Mouse (Mus musculus): Measurements from ENCODE around the gene 1700067K01Rik.
A peak's percentile ranks its signal among the peaks of the same experiment; 100 is the strongest.

Gene 1700067K01Rik

DNA sequence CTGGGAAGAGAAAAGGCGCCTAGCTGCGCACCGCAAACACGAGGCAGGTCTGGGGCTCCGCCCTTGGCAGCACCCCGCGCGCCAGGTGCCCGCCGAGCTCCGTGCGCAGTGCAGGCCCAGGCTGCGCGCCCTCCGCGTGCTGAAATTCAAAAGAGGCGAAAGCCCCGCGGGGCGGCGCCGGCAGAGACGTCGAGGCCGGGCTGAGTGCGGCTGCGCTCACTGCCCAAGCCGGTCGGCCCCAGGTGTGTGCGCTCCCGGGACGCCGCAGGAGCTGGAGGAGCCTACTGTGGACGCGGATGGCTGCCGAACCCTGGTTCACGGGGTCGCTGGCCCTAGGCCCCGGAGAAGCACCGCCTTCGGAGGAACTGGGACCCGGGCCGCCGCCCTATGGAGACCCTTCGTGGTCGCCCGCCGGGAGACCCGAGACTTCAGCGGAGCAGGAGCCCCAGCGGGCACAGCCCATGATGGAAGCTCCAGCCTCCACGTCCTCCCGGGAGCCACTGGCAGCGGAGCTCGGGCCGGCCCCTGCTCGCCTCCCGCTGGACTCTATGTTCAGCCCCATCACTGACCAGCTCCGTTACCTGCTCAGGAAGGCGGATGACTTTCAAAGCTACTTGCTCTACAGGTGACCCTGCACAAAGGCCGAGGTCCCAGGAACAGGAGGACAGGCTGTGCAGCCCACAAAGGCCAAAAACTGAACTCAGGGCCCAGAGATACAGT is at the start of gene 1700067K01Rik:
1700067K01Rik (plus strand) TSS at position 222 of the 720 bp plus-strand sequence.
- peak in 1 of 2 experiments; percentile 50 for DNase-seq

DNA sequence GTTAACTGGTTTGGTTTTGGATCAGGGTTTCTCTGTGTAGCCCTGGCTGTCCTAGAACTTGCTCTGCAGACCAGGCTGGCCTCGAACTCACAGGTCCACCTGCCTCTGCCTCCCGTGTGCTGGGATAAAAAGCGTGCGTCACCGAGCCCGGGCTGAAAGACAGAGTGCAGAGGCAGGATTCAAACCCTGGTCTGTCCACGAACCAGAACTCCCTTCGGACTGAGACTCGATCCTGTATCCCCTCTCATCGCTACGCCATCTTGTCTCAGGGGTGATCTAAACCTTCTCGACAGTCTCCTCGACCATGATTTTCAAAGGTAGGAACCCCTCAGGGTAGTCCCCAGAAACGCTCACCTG is 46.6 kb upstream of the 1700067K01Rik start:
- peak in 1 of 2 experiments; percentile 42 for DNase-seq

DNA sequence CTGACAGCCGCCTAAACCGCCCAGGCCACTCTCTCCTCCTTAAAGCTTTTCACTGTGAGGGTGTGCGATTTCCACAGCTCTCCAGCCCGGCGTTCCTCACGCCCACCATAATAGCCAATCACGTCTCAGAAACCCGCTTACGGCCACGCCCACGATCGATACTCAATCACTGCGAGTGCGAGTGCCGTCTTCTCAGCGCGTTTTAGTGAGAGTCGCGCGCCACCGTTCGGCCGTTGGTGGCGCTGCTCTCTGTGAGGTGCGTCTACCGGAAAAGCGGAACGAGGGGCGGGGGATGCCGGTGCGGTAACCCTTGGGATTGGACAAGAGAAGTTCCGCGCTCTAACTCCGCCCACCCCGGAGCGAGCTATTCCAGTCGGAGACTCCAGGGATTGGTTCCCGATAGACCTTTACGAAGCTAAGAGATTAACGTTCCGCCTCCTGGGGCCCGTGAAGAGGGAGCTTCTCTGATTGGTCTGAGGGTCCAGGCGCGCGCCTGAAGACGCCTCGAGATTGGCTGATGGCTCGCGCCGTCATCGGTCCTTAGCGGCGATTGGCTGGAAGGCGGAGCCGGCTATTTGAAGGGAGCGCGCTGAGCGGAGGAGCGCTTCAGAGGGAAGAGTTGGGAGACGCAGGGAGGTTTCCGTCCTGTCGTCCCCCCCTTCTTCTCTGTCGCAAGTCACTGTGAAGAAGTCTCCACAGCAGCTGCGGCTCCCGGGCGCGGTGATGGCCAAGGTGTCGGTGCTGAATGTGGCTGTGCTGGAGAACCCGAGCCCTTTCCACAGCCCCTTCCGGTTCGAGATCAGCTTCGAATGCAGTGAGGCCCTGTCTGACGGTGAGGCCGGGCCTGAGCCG is 46.0 kb upstream of the 1700067K01Rik start, which contains the start of the genes Gm10644 and Asf1b:
Gm10644 (minus strand) TSS at position 100 of the 852 bp plus-strand sequence.
Asf1b (plus strand) TSS at position 402 of the 852 bp plus-strand sequence.
- DNase-seq = peak; percentile 100

DNA sequence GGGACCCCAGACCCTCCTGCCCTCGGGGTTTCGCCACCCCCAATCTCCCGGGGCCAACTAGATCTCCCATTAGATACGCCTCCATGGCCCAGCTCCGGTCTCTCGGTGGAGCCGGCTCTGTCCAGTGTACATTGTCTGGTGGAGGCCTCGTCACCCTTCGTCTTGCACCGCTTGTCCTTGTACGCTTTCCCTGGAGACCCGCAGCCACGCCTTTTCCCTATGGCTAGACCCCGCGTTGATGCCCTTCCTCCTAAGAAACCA is 45.4 kb upstream of the 1700067K01Rik start:
- no peak for DNase-seq

DNA sequence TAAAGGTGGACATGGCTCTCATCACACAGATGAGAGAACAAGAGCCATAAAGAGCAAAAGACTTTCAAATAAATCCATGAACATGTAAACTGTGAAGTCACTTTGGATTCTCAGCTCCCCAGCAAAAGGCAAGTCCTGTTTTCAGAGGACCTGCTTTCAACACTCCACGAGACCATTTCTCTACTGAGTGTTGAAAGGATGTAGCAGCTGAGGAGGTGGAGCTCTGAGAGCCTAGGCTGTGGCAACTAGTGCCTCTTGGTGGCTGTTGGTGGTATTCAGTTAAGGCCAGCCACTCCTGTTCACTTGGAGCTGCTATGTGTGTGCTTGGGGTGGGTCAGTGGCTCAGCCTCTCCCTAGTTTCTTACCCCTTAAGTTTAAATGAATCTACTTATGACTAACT is 44.5 kb upstream of the 1700067K01Rik start:
- DNase-seq = no peak

DNA sequence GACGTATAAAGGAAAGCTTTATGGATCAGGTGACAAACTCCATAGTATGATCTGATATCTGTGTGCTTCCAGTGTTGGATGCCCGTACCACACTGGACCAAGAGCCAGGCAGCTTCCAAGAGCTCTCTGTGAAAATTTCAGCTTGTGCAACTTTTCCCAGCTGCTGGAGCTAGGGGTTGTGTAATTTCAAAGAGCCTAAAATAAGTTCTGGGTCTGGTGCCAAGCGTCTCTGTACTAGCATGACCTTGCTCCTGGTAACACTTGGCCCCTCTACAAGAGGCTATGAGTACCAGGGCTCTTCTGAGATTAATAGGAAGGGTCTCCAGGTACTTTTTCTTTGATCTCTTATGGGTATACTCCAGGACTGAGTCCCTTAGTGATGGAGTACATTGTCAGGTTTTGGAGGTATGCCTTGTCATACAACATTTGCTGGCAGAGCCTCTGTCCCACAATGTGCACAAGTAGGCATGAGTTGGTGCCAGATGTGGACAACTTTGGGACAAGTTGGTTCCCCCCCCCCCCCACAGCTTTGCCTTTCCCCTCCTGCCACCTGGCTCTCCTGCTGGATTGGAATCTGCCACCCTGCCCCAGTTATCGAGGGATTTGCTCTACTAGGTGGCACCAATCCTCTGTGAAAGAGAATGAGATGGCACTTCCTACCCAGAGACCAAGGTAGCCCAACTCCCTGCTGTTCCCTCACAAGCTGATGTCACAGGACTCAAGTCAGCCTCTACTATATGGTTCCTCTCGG is 37.1 kb upstream of the 1700067K01Rik start:
- DNase-seq = peak; percentile 12 to 38

DNA sequence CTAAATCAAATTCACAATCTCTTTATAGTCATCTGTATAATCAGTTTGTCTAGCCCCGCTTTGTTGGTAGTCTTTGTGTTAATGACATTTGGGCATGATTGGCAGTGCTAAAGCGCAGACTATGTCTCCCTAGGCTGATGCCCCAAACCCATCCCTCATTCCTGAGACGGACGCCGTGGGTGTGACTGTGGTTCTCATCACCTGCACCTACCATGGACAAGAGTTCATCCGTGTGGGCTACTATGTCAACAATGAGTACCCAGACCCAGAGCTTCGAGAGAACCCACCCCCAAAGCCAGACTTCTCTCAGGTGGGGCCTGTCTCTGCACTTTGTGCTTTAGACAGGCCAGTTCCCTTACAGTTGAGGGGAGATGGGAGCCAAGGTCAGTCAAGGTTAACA is 33.6 kb upstream of the 1700067K01Rik start:
- no peak for DNase-seq

DNA sequence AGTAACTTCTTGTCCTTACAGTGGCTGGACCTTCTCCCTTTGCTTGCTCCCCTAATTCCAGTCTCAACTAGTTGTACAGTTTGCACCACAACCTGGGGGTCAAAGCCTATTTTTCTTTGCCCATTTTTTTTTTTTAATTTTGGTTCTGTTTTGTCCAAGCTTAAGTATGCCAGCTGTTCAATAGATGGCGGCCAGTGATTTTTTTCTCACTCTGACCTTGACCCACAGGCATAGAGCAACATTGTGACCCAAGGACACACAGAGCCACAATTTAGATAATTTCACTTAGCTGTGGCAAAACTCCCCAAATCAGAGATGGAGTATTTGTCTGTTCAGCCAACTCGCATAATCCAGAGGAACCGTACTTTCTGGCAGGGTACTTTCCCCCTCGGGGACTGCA is 30.2 kb upstream of the 1700067K01Rik start:
- no peak for DNase-seq

DNA sequence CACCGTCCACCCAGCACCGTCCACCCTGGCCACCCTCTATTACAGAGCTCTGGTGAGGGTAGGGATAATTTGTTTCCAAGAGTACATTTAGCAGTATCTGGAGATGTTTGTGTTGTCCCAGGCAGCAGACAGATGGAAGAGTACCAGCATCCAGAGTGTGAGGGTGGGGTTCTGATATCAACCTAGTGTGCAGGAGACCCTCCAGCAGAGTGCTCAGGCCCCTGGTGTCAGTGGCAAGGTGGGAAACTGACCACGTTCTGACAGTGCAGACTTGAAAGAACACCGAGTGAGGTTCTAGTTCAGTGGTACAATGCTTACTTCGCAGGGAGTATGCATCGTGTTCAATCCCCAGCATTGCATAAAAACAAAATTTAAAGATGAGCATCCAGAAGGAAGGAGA is 29.6 kb upstream of the 1700067K01Rik start:
- peak in 1 of 2 experiments; percentile 32 for DNase-seq

DNA sequence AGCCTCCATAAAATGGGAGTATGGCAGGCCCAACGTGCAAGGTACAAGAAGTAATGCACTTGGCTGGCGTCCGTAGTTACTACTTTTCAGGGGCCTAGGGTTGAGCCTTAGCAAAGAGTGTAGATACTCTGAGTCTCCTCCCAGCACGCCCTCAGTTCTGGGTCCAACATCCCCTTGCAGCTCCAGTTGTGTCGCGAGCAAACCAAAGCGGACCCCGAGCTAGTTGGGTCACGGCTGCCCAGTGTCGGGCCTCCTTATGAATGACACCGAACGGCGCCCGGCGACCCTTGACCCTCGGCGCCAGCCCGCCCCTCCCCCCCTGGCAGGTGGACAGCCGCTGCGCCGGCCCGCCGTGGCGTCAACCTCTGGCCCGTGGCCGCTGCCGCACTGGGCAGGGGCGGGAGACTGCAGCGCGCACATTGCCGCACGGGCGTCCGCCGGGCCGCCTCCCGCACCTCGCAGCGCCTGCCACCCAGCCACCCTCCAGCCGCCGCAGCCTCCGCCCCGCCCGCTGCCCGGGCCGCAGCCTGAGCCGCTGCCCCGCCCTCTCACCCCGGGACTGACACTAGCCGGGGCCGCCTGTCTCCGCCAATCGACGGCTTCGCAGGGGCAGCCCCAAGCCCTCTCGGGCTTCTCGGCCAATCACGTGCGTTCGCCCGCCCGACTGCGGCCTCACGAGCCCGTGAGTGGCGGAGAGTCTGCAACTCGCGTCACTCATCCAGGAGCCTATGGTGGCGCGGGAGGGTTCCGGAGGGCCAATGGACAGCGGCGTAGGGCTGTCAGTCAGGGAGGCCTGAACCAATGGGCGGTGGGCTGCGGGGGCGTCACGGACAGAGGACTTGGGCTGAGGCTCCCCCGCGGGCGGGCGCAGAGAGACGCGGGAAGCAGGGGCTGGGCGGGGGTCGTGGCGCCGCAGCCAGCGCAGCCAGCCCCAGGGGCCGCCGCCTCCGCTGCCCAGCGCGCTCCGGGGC is 28.9 kb upstream of the 1700067K01Rik start, which contains the start of gene Prkaca:
Prkaca (plus strand) TSS at position 844 of the 971 bp plus-strand sequence.
- peak; percentile 97 to 100 for DNase-seq

DNA sequence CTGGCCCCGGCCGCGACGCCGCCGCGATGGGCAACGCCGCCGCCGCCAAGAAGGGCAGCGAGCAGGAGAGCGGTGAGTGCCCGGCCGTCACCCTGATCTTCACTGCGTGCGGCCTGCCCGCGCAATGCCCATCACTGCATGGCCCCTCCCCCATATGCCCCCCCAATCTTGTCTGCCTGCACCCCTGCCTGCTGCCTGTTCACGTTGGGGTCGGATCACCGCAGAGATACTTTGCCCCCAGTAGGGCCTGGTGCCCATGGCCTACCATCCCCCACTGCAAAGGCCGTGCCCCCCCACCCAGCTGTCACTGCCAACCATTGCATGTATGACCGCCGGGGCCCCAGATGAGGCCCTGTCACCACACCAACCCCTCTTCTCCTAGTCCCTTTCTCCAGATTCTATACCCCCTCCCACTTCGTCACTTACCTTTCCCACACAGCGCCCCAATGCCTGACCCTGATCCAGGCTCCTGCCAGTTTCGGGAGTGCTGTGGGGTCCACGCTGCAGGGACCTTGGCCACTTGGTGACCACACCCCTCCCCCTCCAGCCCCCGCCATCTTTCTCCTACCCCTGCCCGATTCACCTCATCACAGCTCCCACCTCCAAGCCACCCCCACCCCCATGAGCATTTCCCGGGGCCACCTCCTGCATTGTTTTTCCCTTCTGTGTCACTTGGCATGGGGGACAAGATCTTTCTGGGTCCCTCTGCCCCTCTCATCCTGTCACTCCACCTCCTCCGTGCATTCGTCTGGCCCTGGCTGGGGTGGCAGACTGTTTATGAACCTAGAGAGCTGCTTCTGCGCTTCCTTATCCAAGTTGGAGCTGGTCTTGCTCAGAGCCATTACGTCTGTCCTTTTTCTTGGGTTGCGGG is 27.9 kb upstream of the 1700067K01Rik start:
- peak; percentile 16 to 62 for DNase-seq

DNA sequence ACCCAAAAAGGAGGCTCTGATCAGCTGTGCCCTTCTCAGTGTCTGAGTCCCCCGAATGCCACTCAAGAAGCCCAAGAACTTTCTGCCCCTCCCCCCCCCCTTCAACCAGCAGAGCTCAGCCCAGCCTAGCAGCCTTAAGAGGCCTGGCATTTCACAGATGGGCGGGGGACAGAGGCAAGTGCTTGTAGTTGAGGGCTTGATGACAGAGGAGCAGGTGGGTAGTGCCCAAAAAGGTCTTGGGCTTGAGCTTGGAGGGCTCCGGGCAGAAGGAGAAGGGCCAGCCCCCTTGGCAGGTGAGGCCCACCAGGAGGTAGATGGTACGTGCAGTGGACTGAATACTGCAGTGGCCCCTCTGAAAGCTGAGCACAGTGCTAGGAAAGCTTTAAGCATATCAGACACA is 26.8 kb upstream of the 1700067K01Rik start:
- DNase-seq = peak in 1 of 2 experiments; percentile 33

DNA sequence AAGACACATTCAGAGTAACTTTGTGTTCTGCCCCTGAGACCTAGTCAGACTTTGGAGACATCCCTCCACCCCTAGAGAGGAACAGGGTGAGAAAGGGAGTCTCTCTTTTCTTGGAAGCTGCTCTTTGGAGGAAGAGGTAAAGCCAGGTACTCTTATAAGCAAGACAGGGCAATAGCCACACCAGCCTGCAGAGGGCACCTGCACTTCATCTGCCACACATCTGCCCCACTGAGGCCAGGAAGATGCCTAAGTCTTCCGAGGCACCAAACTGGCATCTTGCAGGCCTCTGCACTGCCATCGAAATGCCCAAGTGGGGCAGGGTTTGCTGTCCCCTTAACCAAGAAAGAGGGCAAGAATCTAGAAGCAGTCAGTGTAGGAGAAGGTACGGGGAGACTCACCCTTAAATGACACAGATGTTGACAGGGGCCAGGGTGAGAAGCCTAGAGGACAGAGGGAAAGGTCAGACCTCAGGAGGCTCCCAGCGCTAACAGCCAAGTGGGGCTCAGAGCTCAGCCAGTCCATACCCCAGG is 25.1 kb upstream of the 1700067K01Rik start:
- DNase-seq = peak; percentile 50 to 55

DNA sequence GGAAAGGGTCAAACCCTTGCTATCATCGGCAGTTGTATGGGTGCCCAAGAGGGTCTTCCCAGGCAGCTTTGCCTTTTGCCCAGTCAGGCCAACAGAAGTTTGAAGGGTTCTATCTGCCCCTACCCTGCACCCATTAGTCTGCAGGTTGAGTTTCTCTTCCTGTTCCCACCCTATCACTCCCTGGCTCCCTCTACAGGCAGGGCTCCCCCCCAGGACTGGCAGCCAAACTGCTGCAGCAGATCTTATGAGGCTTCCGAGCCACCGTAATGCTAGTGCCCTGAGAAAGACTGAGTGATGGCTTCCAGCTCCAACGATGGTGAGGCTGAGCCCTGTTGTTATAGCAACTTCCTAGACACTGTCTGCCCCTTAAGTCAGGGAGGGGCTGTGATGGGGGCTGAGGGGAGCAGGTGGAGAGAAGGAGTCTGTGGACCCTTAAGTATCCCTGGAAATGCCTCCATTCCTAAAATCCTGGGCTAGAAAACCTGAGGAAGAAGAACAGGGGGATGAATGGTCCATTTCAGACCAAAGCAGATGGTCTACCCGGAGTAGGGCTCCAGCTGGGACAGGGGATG is 24.4 kb upstream of the 1700067K01Rik start:
- DNase-seq = peak in 1 of 2 experiments; percentile 33

DNA sequence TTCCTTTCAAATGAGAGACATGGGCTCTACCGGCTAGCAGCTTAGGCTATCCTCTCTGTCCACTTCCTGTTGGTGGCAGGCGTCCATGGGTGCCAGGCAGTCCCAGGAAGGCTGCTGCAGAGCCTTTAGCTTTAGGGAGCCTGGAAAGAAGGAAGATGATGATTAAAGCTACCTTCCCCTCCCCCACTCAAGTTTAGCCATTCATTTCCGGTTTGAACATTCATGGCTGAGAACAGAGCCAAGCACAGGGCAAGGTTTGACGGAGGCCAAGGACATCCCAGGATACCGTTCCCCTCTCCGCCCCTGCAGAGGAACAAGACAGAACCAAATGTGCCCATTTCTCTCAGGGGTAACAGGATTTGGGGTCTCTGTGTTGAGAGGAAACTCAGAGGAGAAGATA is 23.7 kb upstream of the 1700067K01Rik start:
- peak; percentile 36 to 55 for DNase-seq

DNA sequence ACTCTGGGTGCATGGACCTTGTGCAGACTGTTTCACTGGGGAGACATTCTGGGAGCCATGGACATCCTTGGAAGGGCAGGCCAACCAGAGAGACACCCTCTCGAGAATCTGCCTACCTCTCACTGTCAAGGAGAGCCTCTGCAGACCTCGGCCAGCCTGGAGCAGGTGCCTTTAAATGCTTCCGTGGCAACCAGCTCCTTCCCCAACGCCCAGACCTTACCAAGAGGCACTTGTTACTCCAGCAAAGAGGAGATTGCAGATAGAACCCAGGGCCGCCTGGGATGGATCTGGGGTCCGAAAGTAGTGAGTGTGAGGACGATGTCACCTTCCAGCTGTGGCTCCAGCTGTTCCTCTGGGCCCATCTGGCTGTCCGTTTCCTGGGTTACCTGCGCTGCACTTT is 23.1 kb upstream of the 1700067K01Rik start:
- peak in 1 of 2 experiments; percentile 29 for DNase-seq

DNA sequence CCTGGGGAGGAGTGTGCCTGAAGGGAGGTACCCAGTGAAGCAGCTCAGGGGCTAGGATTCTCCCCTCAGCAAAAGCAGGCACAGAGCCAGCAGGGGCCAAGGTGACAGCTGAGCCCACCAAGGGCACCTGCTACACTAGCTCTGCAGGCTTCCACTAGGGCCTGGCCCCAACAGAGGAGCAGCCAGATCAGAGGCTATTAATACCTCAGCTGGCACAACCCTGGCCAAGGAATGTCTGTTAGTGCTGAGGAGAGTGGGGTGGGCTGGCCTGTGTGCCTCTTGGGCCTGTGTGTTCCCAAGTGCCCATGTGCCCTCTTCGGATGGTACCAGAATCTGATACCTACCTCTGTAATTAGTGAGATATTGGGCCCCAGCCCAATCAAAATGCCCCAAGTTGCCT is 21.1 kb upstream of the 1700067K01Rik start:
- DNase-seq = peak in 1 of 2 experiments; percentile 36

DNA sequence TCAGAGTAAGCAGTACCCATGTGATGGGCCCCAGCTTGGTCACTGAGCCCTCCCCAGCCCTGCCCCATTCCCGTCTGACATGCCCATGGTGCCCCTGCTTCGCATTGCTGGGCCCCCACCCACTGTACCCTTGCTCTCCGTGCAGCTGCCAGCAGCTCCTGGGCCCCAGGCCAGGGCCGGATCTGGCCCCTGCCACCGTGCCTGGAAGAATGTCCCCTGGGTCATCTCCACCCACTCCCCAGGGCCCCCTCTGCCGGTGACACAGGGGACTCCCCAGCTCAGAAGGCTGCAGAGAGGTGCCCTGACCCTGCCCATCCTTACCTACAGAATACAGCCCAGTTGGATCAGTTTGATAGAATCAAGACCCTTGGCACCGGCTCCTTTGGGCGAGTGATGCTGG is 20.5 kb upstream of the 1700067K01Rik start:
- DNase-seq = peak in 1 of 2 experiments; percentile 53

DNA sequence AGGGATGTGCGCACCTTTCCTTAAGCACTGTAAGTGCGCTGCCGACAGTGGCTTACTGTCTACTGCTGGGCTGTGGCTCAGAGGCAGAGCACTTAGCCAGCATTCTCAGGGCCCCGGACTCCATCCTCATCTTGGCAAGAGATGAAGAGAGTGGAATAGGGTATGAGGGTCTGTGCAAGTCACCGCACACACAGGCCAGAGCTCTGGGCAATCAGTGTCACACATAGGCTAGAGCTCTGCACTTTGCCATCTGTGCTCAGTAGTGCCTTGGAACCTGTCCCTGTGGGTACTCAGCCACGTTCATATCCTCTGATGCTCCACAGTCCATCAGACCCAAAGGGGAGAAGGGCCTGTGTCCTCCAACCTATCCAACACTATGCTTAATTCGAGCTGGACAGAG is 19.8 kb upstream of the 1700067K01Rik start:
- no peak for DNase-seq

DNA sequence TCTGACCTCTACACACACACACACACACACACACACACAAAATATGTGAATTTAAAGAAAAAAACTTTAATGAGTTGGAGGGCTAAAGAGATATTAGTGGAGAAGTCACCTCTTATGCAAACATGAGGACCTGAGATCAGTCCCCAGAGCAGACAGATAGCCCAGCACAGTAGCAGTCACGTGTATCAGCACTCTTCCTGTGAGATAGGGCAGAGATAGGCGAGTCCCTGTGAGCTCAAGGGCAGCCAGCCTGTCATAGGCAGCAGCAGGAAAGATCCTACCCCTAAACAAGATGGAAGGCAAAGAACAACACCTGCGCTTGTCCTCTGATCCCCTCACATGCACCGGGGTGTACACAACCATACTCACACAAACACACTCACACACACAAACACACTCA is 18.9 kb upstream of the 1700067K01Rik start:
- DNase-seq = no peak
